Mouse (Mus musculus) NIH3T3 (cell line): ENCODE measurements around the gene Fat3.

ENCODE experiments used
- DNase-seq: peaks from one replicate; pipeline ENCODE4 v3.0.0-alpha.2; 2012; ENCODE audit warnings: low read depth

Gene Fat3

GRCm38 (mm10) chr9:16437805-16438204 lies 63.3 kb downstream of the Fat3 start:
- no peak for DNase-seq

DNA sequence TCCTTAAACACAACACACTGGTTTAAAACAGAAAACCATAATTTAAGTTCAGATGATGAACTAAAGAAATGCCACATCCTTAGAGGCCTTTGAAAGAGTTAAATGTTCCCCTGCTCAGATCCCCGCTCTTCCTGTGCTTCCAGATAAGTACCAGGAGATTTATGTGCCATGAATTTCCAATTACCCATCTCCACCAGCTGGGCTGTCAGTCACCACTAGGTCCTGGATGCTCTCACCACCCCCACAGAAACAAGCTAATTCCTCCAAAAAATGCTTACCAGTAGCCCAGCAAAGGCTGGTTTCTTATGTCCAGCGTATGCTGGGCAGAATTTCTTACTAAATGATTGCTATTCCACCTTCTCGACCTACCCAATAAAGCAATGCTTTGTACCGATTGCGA lies 72.5 kb downstream of the Fat3 start:
- no peak for DNase-seq

- DNase-seq = no peak
These were observed 78.4 kb downstream of the Fat3 start for GRCm38 (mm10) chr9:16422707-16423106.

DNA sequence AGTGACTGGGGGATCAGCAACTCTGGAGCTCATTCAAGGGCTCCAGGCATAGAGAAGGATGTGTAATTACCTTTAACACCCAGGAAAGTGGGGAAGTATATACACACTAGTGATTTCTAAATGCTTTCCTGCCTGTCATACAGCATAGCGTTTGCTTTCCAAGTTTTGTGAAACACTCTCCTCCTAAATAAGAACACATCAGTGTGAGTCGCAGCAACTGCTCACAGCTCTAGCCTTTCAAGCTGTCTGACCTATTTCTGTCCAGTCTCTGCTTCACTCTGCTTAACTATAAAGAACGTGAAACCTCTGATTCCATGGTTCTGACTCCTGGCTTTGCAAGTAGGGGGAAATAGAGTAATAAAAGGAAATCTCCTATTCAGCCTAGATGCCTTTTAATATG lies 98.3 kb downstream of the Fat3 start:
- DNase-seq = no peak

- DNase-seq = no peak
These were observed 102.1 kb downstream of the Fat3 start for GRCm38 (mm10) chr9:16398734-16399686.

GRCm38 (mm10) chr9:16389141-16389540 lies 111.9 kb downstream of the Fat3 start:
- no peak for DNase-seq

- DNase-seq = no peak
These were observed 113.6 kb downstream of the Fat3 start for GRCm38 (mm10) chr9:16387527-16387926.

GRCm38 (mm10) chr9:16363713-16364112 lies 137.4 kb downstream of the Fat3 start:
- no peak for DNase-seq

- no peak for DNase-seq
These were observed 139.3 kb downstream of the Fat3 start for GRCm38 (mm10) chr9:16361811-16362210.

DNA sequence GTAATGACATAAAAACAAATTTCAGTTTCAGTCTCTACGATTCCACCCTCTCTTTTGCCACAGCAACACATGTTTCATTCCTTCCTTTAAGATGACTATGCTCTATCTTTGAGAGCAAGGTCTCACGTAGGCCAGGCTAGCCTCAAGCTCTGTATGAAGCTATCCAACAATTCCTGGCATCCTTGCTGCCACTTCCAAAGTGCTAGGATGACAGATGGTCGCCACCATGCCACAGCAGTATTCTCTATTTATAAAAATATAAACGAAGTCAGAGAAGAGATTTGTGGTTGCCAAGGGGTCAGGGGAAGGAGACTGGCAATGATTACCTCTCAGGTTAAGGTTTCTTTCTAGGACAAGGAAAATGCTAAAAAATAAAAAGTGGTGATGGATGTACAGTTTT lies 144.4 kb downstream of the Fat3 start:
- DNase-seq = no peak

- DNase-seq = no peak
These were observed 146.2 kb downstream of the Fat3 start for GRCm38 (mm10) chr9:16354906-16355305.

DNA sequence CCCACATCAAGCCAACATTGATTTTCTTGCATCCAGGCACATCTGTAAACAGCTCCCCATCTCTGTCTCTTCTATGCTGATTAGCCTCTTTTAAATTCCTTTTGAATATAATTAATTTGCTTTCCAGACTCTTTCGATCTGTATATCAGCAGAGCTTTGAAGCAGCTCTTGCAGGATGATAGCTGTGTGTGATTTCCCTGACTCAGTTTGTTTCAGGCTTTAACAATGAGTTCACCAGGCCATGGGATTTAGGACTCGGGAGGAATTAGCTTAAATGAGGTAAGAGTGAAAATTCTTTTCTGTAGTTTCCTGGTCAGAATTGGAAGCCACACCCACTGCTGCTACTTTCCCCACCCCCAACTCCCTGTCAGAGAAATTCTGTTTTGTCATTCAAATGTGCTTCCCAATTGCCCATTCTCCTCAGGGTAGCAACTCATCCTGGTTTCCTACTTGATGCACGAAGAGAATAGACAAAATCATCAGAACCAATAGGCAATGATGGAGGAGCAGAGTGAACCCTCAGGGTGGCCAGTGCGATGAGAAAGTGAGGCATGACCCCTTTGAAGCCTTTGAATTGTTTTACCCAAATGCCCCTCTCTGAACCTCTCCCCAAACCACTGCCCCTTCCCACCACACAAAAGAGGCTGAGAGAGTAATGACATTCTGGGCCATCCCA lies 147.9 kb downstream of the Fat3 start:
- no peak for DNase-seq

DNA sequence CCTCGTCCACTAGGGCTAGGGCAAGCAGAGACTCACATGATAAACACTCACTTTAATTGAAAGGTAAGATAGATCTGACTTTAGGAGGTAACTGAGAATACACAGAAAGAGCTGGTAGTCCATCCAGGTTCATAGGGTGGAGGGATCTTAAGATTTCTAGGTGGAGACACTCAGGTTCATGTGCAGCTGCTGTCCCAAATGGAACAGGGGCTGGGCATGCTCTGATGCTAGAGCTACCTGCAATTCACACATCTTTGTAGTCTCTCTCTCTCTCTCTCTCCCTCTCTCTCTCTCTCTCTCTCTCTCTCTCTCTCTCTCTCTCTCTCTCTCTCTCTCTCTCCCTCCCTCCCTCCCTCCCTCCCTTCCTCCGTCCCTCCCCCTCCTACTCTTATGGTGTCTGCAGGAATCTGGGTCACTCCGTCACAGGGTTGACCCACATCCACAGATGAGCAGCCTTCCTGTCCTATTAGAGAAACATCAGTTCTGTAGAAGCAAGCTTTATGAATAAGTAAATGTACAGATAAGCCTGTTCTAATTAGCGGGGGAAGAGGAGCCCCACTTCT lies 148.5 kb downstream of the Fat3 start:
- DNase-seq = no peak

DNA sequence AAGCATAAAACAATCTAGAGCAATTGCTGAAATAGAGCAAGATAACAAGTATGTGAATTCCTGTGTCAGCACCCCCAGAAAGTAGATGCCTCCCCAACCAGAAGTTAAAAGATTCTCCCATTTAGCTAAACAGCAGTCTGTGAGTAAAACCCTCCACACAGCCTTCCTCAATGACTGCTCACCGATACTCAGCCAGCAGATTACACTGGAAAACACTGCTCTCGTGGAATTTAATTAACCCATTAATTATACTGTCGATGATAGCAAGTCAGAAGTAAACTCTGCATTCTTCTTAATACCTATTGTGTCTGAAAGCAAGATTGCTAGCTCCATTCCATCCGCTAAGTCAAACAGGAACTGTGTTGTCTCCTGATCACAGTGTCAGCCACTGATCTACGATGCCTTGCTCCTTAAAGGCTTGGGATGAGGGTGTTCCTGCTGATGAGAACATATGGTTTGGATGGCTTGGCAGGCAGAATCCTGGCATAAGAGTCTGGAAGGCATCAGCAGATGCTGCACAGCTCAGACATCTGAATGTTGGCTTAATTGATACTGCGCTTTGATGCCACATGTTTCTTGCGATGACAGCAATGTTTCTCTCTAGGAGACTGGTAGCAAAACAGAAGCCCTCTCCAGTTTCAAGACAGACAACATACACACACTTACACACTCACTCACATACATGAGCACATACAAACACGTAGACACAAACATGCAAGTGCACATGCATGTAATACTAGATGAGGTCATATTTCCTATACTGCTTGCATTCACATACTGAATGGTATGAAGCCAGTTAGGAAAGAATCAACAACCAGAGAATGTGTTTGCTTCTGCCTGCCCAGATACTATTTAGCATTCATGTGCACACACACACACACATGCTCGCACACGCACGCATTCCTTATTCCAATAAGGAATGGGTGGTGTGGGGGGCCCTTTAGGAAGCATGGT lies 155.9 kb downstream of the Fat3 start:
- DNase-seq = no peak

DNA sequence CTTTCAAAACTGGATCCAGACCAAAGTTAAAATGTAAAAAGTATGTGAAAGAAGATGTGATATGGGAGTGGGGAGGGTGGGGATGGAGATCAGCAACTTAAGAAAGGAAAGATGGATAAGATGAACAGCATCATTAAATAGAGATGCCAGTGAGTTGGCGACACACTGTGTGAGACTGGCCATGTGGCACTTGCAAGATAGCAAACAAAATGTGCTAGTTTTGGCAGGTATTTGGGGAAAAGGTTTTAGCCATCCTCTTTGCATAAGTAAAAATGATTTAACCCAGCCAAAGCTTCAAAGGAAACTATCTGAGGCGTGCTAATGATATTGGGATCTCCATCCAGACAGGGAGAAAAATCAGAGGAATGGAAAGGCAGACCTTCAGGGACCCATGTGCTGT lies 157.9 kb downstream of the Fat3 start:
- no peak for DNase-seq

DNA sequence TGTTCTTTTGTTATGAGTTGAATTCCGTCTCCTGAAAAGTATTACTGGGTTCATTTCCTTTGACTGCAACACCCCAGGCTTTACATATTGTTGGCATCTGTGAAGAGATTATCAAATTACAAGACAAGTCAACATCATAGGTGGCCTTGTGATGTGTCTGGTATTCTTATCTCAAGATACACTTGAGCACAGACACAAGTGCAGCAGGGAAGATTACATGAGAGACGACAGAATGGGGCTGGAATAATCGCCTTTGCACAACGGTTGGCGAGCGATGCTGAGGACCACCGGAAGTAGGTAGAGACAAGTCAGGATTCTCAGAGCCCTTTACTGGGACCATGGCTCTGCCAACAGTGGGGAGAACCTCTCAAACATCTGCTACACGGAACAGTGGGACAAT lies 158.5 kb downstream of the Fat3 start:
- no peak for DNase-seq

- no peak for DNase-seq
These were observed 170.6 kb downstream of the Fat3 start for GRCm38 (mm10) chr9:16330290-16330984.

GRCm38 (mm10) chr9:16318957-16319356 lies 182.1 kb downstream of the Fat3 start:
- DNase-seq = no peak

GRCm38 (mm10) chr9:16312599-16313197 lies 188.4 kb downstream of the Fat3 start:
- no peak for DNase-seq
